Mouse (Mus musculus) bone marrow, adult 2 months (tissue): ENCODE data around the gene Cyp27a1.

ENCODE experiments used
- CTCF ChIP-seq: fragments of 200-500 bp; IDR thresholded peaks from 2 replicates; pipeline ENCODE4 v1.5.1; 2011; ENCODE audit warnings: low read length, control low read depth; ENCODE audit not compliant: control insufficient read depth, insufficient read depth
- POLR2A ChIP-seq: fragments of 200-500 bp; IDR thresholded peaks from 2 replicates; pipeline ENCODE4 v1.6.1; 2011; ENCODE audit warnings: low read depth, mild to moderate bottlenecking, control low read depth, low read length, borderline replicate concordance; ENCODE audit not compliant: control insufficient read depth

GRCm38 (mm10) chr1:74677843-74678242, 35.5 kb upstream of the Cyp27a1 start:
- no peak for TF ChIP-seq POLR2A
- TF ChIP-seq CTCF: no peak
